Mouse (Mus musculus): ENCODE measurements around the gene Cacng1.

DNA sequence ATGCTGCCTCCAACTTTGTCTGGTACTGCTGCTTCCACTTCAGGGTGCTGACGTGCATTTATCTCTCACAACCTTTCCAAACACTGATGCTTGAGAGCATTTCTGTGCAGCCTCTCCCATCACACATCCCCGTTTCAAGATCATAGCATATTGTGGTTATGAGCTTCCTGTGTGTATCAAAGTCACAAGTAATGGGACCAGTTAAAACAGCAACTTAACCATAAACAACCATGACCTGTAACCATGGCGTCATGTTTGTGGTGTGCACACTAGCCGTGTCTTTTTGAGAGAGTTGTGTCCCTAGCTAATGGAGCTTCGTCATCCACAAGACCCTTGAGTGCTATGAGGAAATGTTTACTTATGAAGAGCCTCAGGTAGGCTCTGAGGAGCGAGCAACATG is 48.1 kb downstream of the Cacng1 start:
- TF ChIP-seq CTCF (IDR thresholded peaks at IDR 0.05; ENCODE audit: extremely low read depth, insufficient read depth, insufficient read length, insufficient replicate concordance): no peak
- no peak for TF ChIP-seq POLR2A (IDR thresholded peaks at IDR 0.05; ENCODE audit: low read depth, low read length)
